Mouse (Mus musculus) neural tube, embryonic 15.5 days (tissue): ENCODE measurements around the gene Etv3. TPM values are rescaled to one million over a fixed set of nuclear protein-coding genes. Genes with fewer than 3 reads are reported as not detected.

Source experiments
- ATAC-seq: fragments of 200-750 bp; cut with Nextera tagmentation; 2 replicates; pipeline ENCODE4 v1.8.0; 2017; ENCODE audit warnings: mild to moderate bottlenecking, moderate TSS enrichment, moderate library complexity; ENCODE audit not compliant: low FRiP score
- H3K27ac ChIP-seq: fragments of 300-500 bp; sonication (generic); replicated peaks from 2 replicates; pipeline ENCODE4 v1.5.1; 2015; ENCODE audit warnings: mild to moderate bottlenecking, inconsistent platforms
- H3K27me3 ChIP-seq: fragments of 300-500 bp; sonication (generic); replicated peaks from 2 replicates; pipeline ENCODE4 v1.6.1; 2015; ENCODE audit warnings: inconsistent platforms
- H3K36me3 ChIP-seq: fragments of 300-500 bp; sonication (generic); 2 replicates; pipeline ENCODE4 v1.6.1; 2015; ENCODE audit warnings: inconsistent platforms
- H3K4me1 ChIP-seq: fragments of 300-500 bp; sonication (generic); 2 replicates; pipeline ENCODE4 v1.6.1; 2015; ENCODE audit warnings: inconsistent platforms
- H3K4me2 ChIP-seq: fragments of 300-500 bp; sonication (generic); 2 replicates; pipeline ENCODE4 v1.6.1; 2015; ENCODE audit warnings: inconsistent platforms, mild to moderate bottlenecking, moderate library complexity
- H3K4me3 ChIP-seq: fragments of 300-500 bp; sonication (generic); replicated peaks from 2 replicates; pipeline ENCODE4 v1.5.1; 2015; ENCODE audit warnings: mild to moderate bottlenecking, inconsistent platforms
- H3K9ac ChIP-seq: fragments of 300-500 bp; sonication (generic); replicated peaks from 2 replicates; pipeline ENCODE4 v1.6.1; 2015; ENCODE audit warnings: mild to moderate bottlenecking, inconsistent platforms
- H3K9me3 ChIP-seq: fragments of 300-500 bp; sonication (generic); replicated peaks from 2 replicates; pipeline ENCODE4 v1.6.1; 2016; ENCODE audit warnings: inconsistent platforms
- WGBS: fragments of 180-500 bp; shearing (Covaris S2); methylation state at CpG from one replicate; pipeline ENCODE4 v1.1.7; 2015; ENCODE audit warnings: mixed read lengths; 5-methylcytosine and 5-hydroxymethylcytosine counted together
- polyA plus RNA-seq: library from polyadenylated mRNA; unstranded; fragments of >200 nt; fragmentation: Nextera tagmentation; extraction: Ambion mirVana; gene quantifications from 2 replicates; pipeline ENCODE4 v1.2.1, GENCODE M21; 2015

Etv3 gene
- polyA plus RNA-seq, 1 experiment from 2014 or later = 9.2 TPM

GRCm38 (mm10) chr3:87561434-87561833, 36.2 kb downstream of the Etv3 start:
- H3K4me1 ChIP-seq = peaks cover 12% of the 10 kb centered on the region

GRCm38 (mm10) chr3:87562370-87562769, 37.2 kb downstream of the Etv3 start:
- Histone ChIP-seq H3K9ac (no peak overlapping the region), H3K27me3 (no peaks in the 10 kb centered on the region), H3K9me3 (no peaks in the 10 kb centered on the region), H3K27ac (no peak overlapping the region), H3K36me3 (no peaks in the 10 kb centered on the region), H3K4me1 (peaks cover 15% of the 10 kb centered on the region), H3K4me2 (no peak overlapping the region), H3K4me3 (no peak overlapping the region)
- no peak for ATAC-seq
- 3% methylated on average over 6 of the region's 6 CpGs for WGBS

More at GRCm38 (mm10) chr3:87561434-87561833, 36.2 kb downstream of the Etv3 start:
- Histone ChIP-seq H3K4me2 (no peak overlapping the region), H3K27ac (no peak overlapping the region), H3K36me3 (no peaks in the 10 kb centered on the region), H3K27me3 (no peaks in the 10 kb centered on the region), H3K4me3 (no peak overlapping the region), H3K9ac (no peak overlapping the region), H3K9me3 (no peaks in the 10 kb centered on the region)
- 80% methylated on average over 8 of the region's 8 CpGs for WGBS
- no peak for ATAC-seq

GRCm38 (mm10) chr3:87563466-87563865, 38.3 kb downstream of the Etv3 start:
- 80% methylated on average over 5 of the region's 5 CpGs for WGBS
- H3K4me3 ChIP-seq = no peak overlapping the region
- H3K27ac ChIP-seq = no peak overlapping the region
- H3K4me1 ChIP-seq = peaks cover 15% of the 10 kb centered on the region
- no peak overlapping the region for H3K9ac ChIP-seq
- H3K27me3 ChIP-seq = no peaks in the 10 kb centered on the region
- no peaks in the 10 kb centered on the region for H3K9me3 ChIP-seq
- no peaks in the 10 kb centered on the region for H3K36me3 ChIP-seq
- no peak overlapping the region for H3K4me2 ChIP-seq
- no peak for ATAC-seq

GRCm38 (mm10) chr3:87565623-87566022, 40.4 kb downstream of the Etv3 start:
- peak overlapping the region; percentile 96 for H3K27ac ChIP-seq
- H3K9ac ChIP-seq = peak overlapping the region; percentile 56
- no peaks in the 10 kb centered on the region for H3K27me3 ChIP-seq
- peak overlapping the region; percentile 55 for H3K4me2 ChIP-seq
- H3K4me3 ChIP-seq = peak overlapping the region; percentile 35
- H3K36me3 ChIP-seq = no peaks in the 10 kb centered on the region
- 52% methylated on average over 6 of the region's 6 CpGs for WGBS
- H3K4me1 ChIP-seq = peaks cover 15% of the 10 kb centered on the region
- peak; percentile 59 for ATAC-seq
- no peaks in the 10 kb centered on the region for H3K9me3 ChIP-seq

DNA sequence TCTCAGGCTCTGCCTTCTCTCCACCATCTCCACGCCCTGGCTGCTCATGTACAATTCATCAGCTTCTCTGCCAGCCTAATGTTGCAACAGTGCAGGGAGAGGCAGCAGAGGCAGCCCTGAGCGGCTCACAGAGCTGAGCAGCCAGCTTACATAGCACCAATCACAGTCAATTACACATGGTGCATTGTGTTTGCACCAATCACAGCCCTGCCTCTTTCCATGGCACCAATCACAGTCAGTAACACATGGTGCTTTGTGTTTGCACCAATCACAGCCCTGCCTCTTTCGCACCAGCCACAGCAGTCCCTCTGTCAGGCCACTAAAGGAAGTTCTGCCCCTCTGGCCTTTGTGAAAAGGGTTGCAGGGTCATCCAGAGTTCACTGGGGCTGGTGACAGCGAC, 40.9 kb downstream of the Etv3 start:
- Histone ChIP-seq H3K9ac (peak overlapping the region; percentile 56), H3K4me1 (peaks cover 15% of the 10 kb centered on the region), H3K36me3 (no peaks in the 10 kb centered on the region), H3K4me2 (peak overlapping the region; percentile 55), H3K27ac (peak overlapping the region; percentile 96), H3K9me3 (no peaks in the 10 kb centered on the region), H3K27me3 (no peaks in the 10 kb centered on the region), H3K4me3 (peak overlapping the region; percentile 35)
- peak; percentile 100 for ATAC-seq
- 8% methylated on average over 4 of the region's 4 CpGs for WGBS

GRCm38 (mm10) chr3:87567497-87567896, 42.3 kb downstream of the Etv3 start:
- WGBS = 93% methylated on average over 14 of the region's 14 CpGs
- no peaks in the 10 kb centered on the region for H3K27me3 ChIP-seq
- H3K9me3 ChIP-seq = no peaks in the 10 kb centered on the region
- H3K36me3 ChIP-seq = no peaks in the 10 kb centered on the region
- H3K4me3 ChIP-seq = no peak overlapping the region
- ATAC-seq = no peak
- peaks cover 15% of the 10 kb centered on the region for H3K4me1 ChIP-seq
- H3K27ac ChIP-seq = no peak overlapping the region
- H3K4me2 ChIP-seq = no peak overlapping the region
- no peak overlapping the region for H3K9ac ChIP-seq

DNA sequence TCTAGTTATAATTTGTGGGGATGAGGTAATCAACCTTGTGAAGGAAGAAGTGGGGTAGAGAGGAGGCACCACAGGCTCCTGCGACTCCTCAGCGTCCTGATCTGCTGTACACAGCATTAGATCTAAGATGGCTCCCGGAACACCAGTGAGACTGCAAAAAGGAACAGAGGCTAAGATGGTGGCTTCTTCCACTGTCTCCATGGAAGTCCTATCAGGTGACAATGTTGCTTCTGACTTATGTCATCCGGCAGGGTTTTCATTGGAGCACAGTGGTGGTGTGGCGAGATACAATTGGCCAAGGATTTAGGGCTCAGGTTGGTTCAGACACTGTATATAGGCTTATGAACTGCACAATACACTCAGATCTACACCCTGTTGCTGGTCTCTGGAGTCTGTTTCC, 43.5 kb downstream of the Etv3 start:
- no peaks in the 10 kb centered on the region for H3K9me3 ChIP-seq
- H3K4me2 ChIP-seq = no peak overlapping the region
- H3K27ac ChIP-seq = no peak overlapping the region
- no peaks in the 10 kb centered on the region for H3K36me3 ChIP-seq
- H3K4me3 ChIP-seq = no peak overlapping the region
- no peak for ATAC-seq
- H3K4me1 ChIP-seq = peaks cover 15% of the 10 kb centered on the region
- no peaks in the 10 kb centered on the region for H3K27me3 ChIP-seq
- WGBS = 96% methylated on average over 5 of the region's 5 CpGs
- no peak overlapping the region for H3K9ac ChIP-seq

GRCm38 (mm10) chr3:87575766-87576165, 50.6 kb downstream of the Etv3 start:
- H3K9ac ChIP-seq = no peak overlapping the region
- WGBS = 33% methylated on average over 6 of the region's 6 CpGs

GRCm38 (mm10) chr3:87582259-87582658, 57.1 kb downstream of the Etv3 start:
- WGBS = 97% methylated on average over 4 of the region's 4 CpGs
- H3K9me3 ChIP-seq = no peaks in the 10 kb centered on the region
- ATAC-seq = no peak
- no peaks in the 10 kb centered on the region for H3K36me3 ChIP-seq
- H3K27ac ChIP-seq = no peak overlapping the region
- no peaks in the 10 kb centered on the region for H3K4me1 ChIP-seq
- no peaks in the 10 kb centered on the region for H3K27me3 ChIP-seq
- H3K4me3 ChIP-seq = no peak overlapping the region
- H3K9ac ChIP-seq = no peak overlapping the region
- H3K4me2 ChIP-seq = no peak overlapping the region

More at GRCm38 (mm10) chr3:87575766-87576165, 50.6 kb downstream of the Etv3 start:
- no peak for ATAC-seq
- H3K36me3 ChIP-seq = no peaks in the 10 kb centered on the region
- no peak overlapping the region for H3K27ac ChIP-seq
- H3K4me2 ChIP-seq = no peak overlapping the region
- H3K27me3 ChIP-seq = no peaks in the 10 kb centered on the region
- H3K4me3 ChIP-seq = no peak overlapping the region
- no peaks in the 10 kb centered on the region for H3K4me1 ChIP-seq
- no peaks in the 10 kb centered on the region for H3K9me3 ChIP-seq

Other genes with a start within 250 kb of the Etv3 start
- gene Cd5l, start 167.5 kb upstream of the Etv3 start, polyA plus RNA-seq = 0.12 and 0.28 TPM in 2 replicates
- 0.12 and 0.29 TPM in 2 replicates for gene Fcrl1, start 149.0 kb upstream of the Etv3 start, polyA plus RNA-seq
- gene Fcrl5, start 89.6 kb upstream of the Etv3 start, polyA plus RNA-seq = not detected in 2 replicates
- 19.5 and 19.6 TPM in 2 replicates for gene Arhgef11, start 92.2 kb downstream of the Etv3 start, polyA plus RNA-seq
- gene Lrrc71, start 223.2 kb downstream of the Etv3 start, polyA plus RNA-seq = 0.44 and 1.0 TPM in 2 replicates